Mouse (Mus musculus) limb, embryonic 11.5 days (tissue): ENCODE results near the gene Atg5. TPM values are rescaled to one million over a fixed set of nuclear protein-coding genes. Genes with fewer than 3 reads are reported as not detected.

Experiments
- ATAC-seq: fragments of 200-750 bp; cut with Nextera tagmentation; 2 replicates; pipeline ENCODE4 v1.8.0; 2017; ENCODE audit warnings: low read depth; ENCODE audit not compliant: insufficient number of reproducible peaks, low FRiP score, low TSS enrichment
- DNase-seq: peaks from one replicate; pipeline ENCODE4 v3.0.0-alpha.2; 2015; ENCODE audit warnings: low spot score
- H3K27ac ChIP-seq: fragments of 300-500 bp; sonication (generic); replicated peaks from 2 replicates; pipeline ENCODE4 v1.5.1; 2014; ENCODE audit warnings: low read depth, mild to moderate bottlenecking, low read length
- H3K27me3 ChIP-seq: fragments of 300-500 bp; sonication (generic); 2 replicates; pipeline ENCODE4 v1.6.1; 2014; ENCODE audit warnings: mild to moderate bottlenecking, low read length, mixed read lengths; ENCODE audit not compliant: control insufficient read depth, insufficient read depth
- H3K36me3 ChIP-seq: fragments of 300-500 bp; sonication (generic); 2 replicates; pipeline ENCODE4 v1.6.1; 2014; ENCODE audit warnings: mild to moderate bottlenecking, low read length, moderate library complexity, mixed read lengths; ENCODE audit not compliant: control insufficient read depth, insufficient read depth
- H3K4me1 ChIP-seq: fragments of 300-500 bp; sonication (generic); 2 replicates; pipeline ENCODE4 v1.6.1; 2014; ENCODE audit warnings: low read length, mixed read lengths; ENCODE audit not compliant: control insufficient read depth, insufficient read depth
- H3K4me2 ChIP-seq: fragments of 300-500 bp; sonication (generic); 2 replicates; pipeline ENCODE4 v1.6.1; 2014; ENCODE audit warnings: low read depth, mild to moderate bottlenecking, moderate library complexity; ENCODE audit not compliant: severe bottlenecking
- H3K4me3 ChIP-seq: fragments of 300-500 bp; sonication (generic); 2 replicates; pipeline ENCODE4 v1.5.1; 2014; ENCODE audit warnings: low read depth, low read length
- H3K9ac ChIP-seq: fragments of 300-500 bp; sonication (generic); 2 replicates; pipeline ENCODE4 v1.6.1; 2014; ENCODE audit warnings: mild to moderate bottlenecking, low read length
- H3K9me3 ChIP-seq: fragments of 300-500 bp; sonication (generic); 2 replicates; pipeline ENCODE4 v1.6.1; 2016; ENCODE audit warnings: low read length; ENCODE audit not compliant: control insufficient read depth
- WGBS: fragments of 180-500 bp; shearing (Covaris S2); extraction: QIAGEN DNeasy Blood & Tissue Kit; methylation state at CpG from one replicate; pipeline ENCODE4 v1.1.7; 2014; 5-methylcytosine and 5-hydroxymethylcytosine counted together
- polyA plus RNA-seq: library from polyadenylated mRNA; unstranded; fragments of >200 nt; fragmentation: Nextera tagmentation; extraction: Ambion mirVana; gene quantifications from 2 replicates; pipeline ENCODE4 v1.2.1, GENCODE M21; 2014

Gene Atg5
- polyA plus RNA-seq, 1 experiment from 2014 or later = 65.3 TPM

- H3K27me3 ChIP-seq = no peaks in the 10 kb centered on the region
- H3K4me1 ChIP-seq = no peaks in the 10 kb centered on the region
- no peak overlapping the region for H3K4me2 ChIP-seq
- no peak for DNase-seq
- no peak overlapping the region for H3K9ac ChIP-seq
- no peak overlapping the region for H3K27ac ChIP-seq
- 80% methylated on average over 5 of the region's 5 CpGs for WGBS
- H3K4me3 ChIP-seq = no peak overlapping the region
- ATAC-seq = no peak
- no peaks in the 10 kb centered on the region for H3K9me3 ChIP-seq
- H3K36me3 ChIP-seq = no peaks in the 10 kb centered on the region
Measured at GRCm38 (mm10) chr10:44390286-44390685, 122.1 kb downstream of the Atg5 start.

GRCm38 (mm10) chr10:44391509-44392290, 123.5 kb downstream of the Atg5 start:
- H3K4me1 ChIP-seq = no peaks in the 10 kb centered on the region
- H3K4me2 ChIP-seq = no peak overlapping the region
- H3K9me3 ChIP-seq = no peaks in the 10 kb centered on the region
- no peak overlapping the region for H3K27ac ChIP-seq
- H3K9ac ChIP-seq = no peak overlapping the region
- DNase-seq (no peak), ATAC-seq (no peak)
- 40% methylated on average over 12 of the region's 12 CpGs for WGBS
- no peaks in the 10 kb centered on the region for H3K36me3 ChIP-seq
- no peak overlapping the region for H3K4me3 ChIP-seq
- no peaks in the 10 kb centered on the region for H3K27me3 ChIP-seq

- ATAC-seq (no peak), DNase-seq (no peak)
- no peaks in the 10 kb centered on the region for H3K9me3 ChIP-seq
- H3K4me1 ChIP-seq = no peaks in the 10 kb centered on the region
- no peaks in the 10 kb centered on the region for H3K36me3 ChIP-seq
- H3K27me3 ChIP-seq = no peaks in the 10 kb centered on the region
- WGBS = 86% methylated on average over 8 of the region's 8 CpGs
- no peak overlapping the region for H3K27ac ChIP-seq
- H3K4me2 ChIP-seq = no peak overlapping the region
- no peak overlapping the region for H3K9ac ChIP-seq
- no peak overlapping the region for H3K4me3 ChIP-seq
Measured at GRCm38 (mm10) chr10:44392855-44393254, 124.7 kb downstream of the Atg5 start.

GRCm38 (mm10) chr10:44400119-44400518, 132.0 kb downstream of the Atg5 start:
- no peak for ATAC-seq
- peaks cover 3% of the 10 kb centered on the region; the same call in 1 of the 2 replicates for H3K4me1 ChIP-seq

GRCm38 (mm10) chr10:44400602-44401001, 132.4 kb downstream of the Atg5 start:
- WGBS = 46% methylated on average over 13 of the region's 13 CpGs
- Histone ChIP-seq H3K27ac (no peak overlapping the region), H3K36me3 (no peaks in the 10 kb centered on the region), H3K9me3 (no peaks in the 10 kb centered on the region), H3K4me3 (no peak overlapping the region), H3K4me1 (peaks cover 3% of the 10 kb centered on the region; the same call in 1 of the 2 replicates), H3K27me3 (no peaks in the 10 kb centered on the region), H3K4me2 (no peak overlapping the region), H3K9ac (no peak overlapping the region)
- ATAC-seq (no peak), DNase-seq (no peak)

More at GRCm38 (mm10) chr10:44400119-44400518, 132.0 kb downstream of the Atg5 start:
- Histone ChIP-seq H3K4me3 (no peak overlapping the region), H3K4me2 (no peak overlapping the region), H3K27ac (no peak overlapping the region), H3K9me3 (no peaks in the 10 kb centered on the region), H3K27me3 (no peaks in the 10 kb centered on the region), H3K9ac (no peak overlapping the region), H3K36me3 (no peaks in the 10 kb centered on the region)
- WGBS = 45% methylated on average over 3 of the region's 3 CpGs
- no peak for DNase-seq

GRCm38 (mm10) chr10:44401600-44401999, 133.4 kb downstream of the Atg5 start:
- no peak for DNase-seq
- no peaks in the 10 kb centered on the region for H3K36me3 ChIP-seq
- H3K27me3 ChIP-seq = no peaks in the 10 kb centered on the region
- WGBS = 76% methylated on average over 10 of the region's 10 CpGs
- no peak overlapping the region for H3K4me2 ChIP-seq
- ATAC-seq = no peak
- no peak overlapping the region for H3K27ac ChIP-seq
- H3K4me1 ChIP-seq = peaks cover 3% of the 10 kb centered on the region; the same call in 1 of the 2 replicates
- no peak overlapping the region for H3K4me3 ChIP-seq
- no peaks in the 10 kb centered on the region for H3K9me3 ChIP-seq
- no peak overlapping the region for H3K9ac ChIP-seq

GRCm38 (mm10) chr10:44403415-44403814, 135.3 kb downstream of the Atg5 start:
- 57% methylated on average over 7 of the region's 7 CpGs for WGBS
- no peak for DNase-seq
- no peaks in the 10 kb centered on the region for H3K36me3 ChIP-seq
- H3K4me2 ChIP-seq = no peak overlapping the region
- H3K4me3 ChIP-seq = no peak overlapping the region
- peaks cover 3% of the 10 kb centered on the region; the same call in 1 of the 2 replicates for H3K4me1 ChIP-seq
- no peaks in the 10 kb centered on the region for H3K9me3 ChIP-seq
- no peak overlapping the region for H3K9ac ChIP-seq
- no peak for ATAC-seq
- H3K27ac ChIP-seq = no peak overlapping the region
- H3K27me3 ChIP-seq = no peaks in the 10 kb centered on the region

- DNase-seq (peak; percentile 69), ATAC-seq (peak; percentile 42; the same call in 1 of the 2 replicates)
- 19% methylated on average over 10 of the region's 10 CpGs for WGBS
- no peak overlapping the region for H3K4me2 ChIP-seq
- H3K36me3 ChIP-seq = no peaks in the 10 kb centered on the region
- H3K27me3 ChIP-seq = no peaks in the 10 kb centered on the region
- H3K9ac ChIP-seq = no peak overlapping the region
- H3K27ac ChIP-seq = no peak overlapping the region
- peaks cover 13% of the 10 kb centered on the region for H3K4me1 ChIP-seq
- no peaks in the 10 kb centered on the region for H3K9me3 ChIP-seq
- H3K4me3 ChIP-seq = no peak overlapping the region
Measured at GRCm38 (mm10) chr10:44409054-44409453, 140.9 kb downstream of the Atg5 start.
